Mouse (Mus musculus) embryo, embryonic 10 days (tissue): ENCODE data around the gene BC052040.
A peak's percentile ranks its signal among the peaks of the same experiment; 100 is the strongest.

Experiments used
- DNase-seq: peaks from one replicate; pipeline ENCODE4 v3.0.0-alpha.2; 2015; ENCODE audit warnings: low spot score

Gene BC052040

GRCm38 (mm10) chr2:115769597-115770305, 188.2 kb downstream of the BC052040 start:
- DNase-seq, result no peak

GRCm38 (mm10) chr2:115772709-115773108, 191.2 kb downstream of the BC052040 start:
- DNase-seq, result no peak

GRCm38 (mm10) chr2:115774153-115774908, 192.8 kb downstream of the BC052040 start:
- no peak for DNase-seq

DNA sequence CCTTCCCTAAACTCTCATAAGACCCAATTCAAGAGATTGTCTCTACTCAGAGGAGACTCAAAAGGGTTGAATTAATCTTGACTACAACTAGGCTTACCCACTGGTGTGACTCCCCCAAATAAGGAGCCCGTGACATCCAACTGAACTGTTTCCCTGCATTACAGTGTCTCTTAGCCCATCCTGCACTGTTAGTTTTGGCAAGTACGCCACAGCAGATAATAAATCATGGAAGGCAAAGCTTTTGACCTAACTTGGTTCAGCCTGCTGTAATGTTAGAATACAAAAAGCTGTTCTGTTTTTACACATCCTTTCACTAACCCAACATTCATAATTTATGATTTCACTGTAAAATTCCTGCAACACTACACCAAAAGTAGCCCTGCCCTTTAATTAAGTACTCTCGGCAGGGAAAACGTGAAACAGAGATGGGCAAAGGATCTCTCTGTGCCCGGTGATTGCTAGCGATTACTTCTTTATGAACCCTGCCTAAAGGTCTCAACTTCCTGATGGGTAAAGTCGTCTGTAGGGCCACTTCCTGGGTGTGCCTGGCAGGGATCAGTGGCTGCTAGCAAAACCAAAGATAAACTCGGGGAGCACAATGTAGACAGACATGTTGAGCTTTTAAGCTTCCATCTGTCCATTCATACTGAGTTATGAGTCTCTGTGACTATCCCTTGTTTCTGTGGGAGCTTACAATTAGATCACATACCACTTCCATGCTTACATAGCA, 194.1 kb downstream of the BC052040 start:
- DNase-seq, result no peak

DNA sequence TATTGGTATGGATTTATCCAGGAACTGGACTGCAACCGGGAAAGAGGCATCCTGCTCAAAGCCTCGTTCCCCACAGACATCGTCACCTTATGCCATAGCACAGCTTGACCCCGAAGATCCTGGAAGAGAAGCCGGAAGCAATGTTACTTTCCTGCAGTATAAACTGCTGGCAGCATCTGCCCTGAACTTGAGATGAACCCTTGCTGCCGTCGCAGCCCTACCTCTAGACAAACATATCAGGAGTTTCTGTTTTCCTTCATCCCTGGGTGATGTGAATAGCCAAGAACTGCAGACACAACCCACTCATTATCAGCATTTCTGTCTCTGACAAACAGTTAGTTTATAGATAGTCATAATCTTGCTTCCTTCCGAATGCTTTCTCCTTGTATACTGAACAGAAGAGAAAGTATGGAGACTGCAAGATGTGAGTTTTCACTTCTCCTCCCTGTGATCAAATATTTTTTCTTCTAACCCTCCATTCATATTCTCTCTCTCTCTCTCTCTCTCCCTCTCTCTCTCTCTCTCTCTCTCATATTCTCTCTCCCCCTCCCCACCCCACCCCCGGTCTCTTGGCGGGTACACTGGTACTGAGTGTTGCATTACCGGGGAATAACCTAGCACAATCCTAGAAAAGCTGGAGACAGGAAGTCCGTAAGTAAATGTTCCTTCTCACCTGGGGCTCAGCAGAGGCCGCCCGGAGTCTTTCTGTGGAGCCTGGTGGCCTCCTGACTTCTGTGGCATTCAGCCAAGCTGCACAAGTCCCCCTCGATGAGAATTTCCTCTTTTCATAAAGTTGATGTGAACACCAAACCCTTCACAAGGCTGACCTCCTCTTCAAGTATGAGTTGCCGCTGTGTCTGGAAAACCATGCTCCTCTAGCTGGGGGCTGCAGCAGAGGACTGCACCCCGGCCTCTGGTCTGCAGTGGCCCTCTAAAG, 195.7 kb downstream of the BC052040 start:
- DNase-seq, result peak; percentile 58

DNA sequence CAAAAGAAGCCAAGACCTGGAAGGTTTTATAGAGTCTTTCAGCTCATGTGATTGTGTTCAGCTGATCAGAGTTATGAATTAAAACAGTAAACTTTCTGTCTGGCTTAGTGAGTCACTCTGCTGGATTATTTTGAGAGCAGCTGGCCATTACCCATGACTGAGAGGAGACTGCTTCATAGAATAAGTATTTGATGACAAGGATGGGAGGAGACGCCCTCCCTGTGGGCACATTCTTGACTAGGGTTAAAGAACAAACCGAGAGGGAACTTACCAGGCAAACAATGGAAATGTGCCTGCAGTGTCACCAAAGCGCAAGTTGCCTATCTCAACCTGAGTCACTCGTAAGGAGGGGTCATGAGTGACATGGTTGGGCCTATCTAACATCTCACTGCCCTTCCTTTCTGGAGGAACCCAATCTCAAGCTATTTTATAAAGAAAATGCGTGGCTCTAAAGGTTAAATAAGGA, 199.1 kb downstream of the BC052040 start:
- no peak for DNase-seq

- DNase-seq, result no peak
Observed at GRCm38 (mm10) chr2:115785687-115786086, 204.2 kb downstream of the BC052040 start.

DNA sequence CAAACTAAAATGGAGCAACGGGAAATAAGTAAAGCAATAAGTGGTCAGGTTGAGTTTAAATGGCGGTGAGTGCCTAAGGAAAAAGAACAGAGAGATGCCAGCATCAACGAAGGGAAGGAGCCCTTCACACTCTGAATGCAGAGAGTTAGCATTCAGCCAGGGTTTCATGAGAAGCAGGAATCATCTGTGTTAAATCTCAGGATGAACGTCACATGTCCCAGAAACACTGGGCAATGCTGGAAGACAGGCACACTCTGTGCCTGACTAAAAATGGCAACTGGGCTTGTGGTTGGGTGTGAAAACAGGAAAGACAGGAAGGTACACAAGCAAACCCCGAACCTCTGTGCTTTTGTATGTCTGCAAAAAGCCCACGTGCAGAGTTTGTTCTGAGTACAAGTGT, 217.3 kb downstream of the BC052040 start:
- DNase-seq, result no peak

DNA sequence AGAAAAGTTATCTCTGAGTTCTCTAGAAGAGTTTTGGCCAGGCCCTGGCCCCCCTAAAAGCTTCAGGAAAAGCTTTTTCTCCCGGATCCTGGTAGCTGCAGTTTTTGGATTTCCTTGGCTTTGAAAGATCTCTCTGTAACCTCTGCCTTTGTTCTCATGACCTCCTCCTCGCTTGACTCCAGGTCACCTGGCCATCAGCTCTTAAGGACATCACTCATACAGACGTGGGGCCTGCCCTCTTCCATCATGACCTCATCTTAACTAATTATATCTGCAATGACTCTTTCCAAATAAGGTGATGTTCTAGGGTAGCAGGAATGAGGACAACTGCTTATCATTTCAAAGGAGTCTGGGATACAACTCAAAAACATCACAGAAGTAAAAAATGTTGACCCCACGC, 226.9 kb downstream of the BC052040 start:
- DNase-seq, result peak; percentile 42

DNA sequence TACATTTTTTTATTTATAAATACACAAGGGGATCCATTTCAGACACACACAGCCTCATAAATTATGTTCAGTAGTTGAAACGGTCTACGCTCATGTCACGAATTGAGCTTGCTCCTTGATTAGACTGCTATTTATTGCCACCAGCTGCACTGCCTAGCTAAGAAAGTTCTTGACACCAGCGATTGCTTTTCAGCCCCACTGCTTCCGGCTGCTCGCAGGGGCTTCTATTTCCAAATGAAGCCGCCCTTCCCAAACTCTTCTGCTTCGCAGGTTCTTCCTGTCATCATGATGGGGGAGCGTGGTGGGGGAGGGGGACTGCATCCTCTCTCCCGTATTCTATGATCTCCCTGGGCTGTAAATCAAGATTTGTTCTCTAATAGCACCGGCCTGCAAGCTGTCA, 231.8 kb downstream of the BC052040 start:
- peak; percentile 47 for DNase-seq

DNA sequence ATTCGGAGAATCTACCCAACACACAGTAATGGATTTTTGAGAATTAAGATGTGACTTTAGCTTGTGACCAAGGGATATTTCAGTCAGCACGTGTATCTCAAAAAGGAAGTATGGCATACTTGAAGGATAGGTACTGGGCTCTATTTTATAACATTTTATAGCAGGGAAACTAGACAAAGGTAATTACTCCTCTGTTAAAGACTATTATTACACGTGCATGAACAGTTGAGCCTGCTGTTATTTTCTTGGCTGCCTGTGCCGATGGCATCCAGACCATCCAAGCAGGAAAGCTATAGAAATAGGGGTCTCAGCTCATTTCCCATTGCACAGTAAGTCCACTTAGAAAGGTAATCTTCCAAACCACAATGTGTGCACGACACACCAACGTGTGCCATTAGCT, 232.2 kb downstream of the BC052040 start:
- DNase-seq, result no peak

- no peak for DNase-seq
Observed at GRCm38 (mm10) chr2:115817959-115818358, 236.4 kb downstream of the BC052040 start.

GRCm38 (mm10) chr2:115822361-115822760, 240.8 kb downstream of the BC052040 start:
- DNase-seq, result no peak
